Mouse (Mus musculus) embryonic facial prominence, embryonic 13.5 days (tissue): ENCODE results near the gene Pdlim7. TPM values are rescaled to one million over a fixed set of nuclear protein-coding genes. Genes with fewer than 3 reads are reported as not detected.

Source experiments
- ATAC-seq: fragments of 200-750 bp; cut with Nextera tagmentation; 2 replicates; pipeline ENCODE4 v1.8.0; 2017; ENCODE audit warnings: low read depth; ENCODE audit not compliant: insufficient number of reproducible peaks, insufficient read depth, low FRiP score, low TSS enrichment
- H3K27ac ChIP-seq: fragments of 300-500 bp; sonication (generic); 2 replicates; pipeline ENCODE4 v1.5.1; 2015; ENCODE audit warnings: moderate library complexity, mild to moderate bottlenecking, inconsistent platforms
- H3K27me3 ChIP-seq: fragments of 300-500 bp; sonication (generic); 2 replicates; pipeline ENCODE4 v1.6.1; 2015; ENCODE audit warnings: mild to moderate bottlenecking, inconsistent platforms
- H3K36me3 ChIP-seq: fragments of 300-500 bp; sonication (generic); 2 replicates; pipeline ENCODE4 v1.6.1; 2015; ENCODE audit warnings: mild to moderate bottlenecking, inconsistent platforms
- H3K4me1 ChIP-seq: fragments of 300-500 bp; sonication (generic); 2 replicates; pipeline ENCODE4 v1.6.1; 2015; ENCODE audit warnings: inconsistent platforms
- H3K4me2 ChIP-seq: fragments of 300-500 bp; sonication (generic); 2 replicates; pipeline ENCODE4 v1.6.1; 2015; ENCODE audit warnings: moderate library complexity, mild to moderate bottlenecking, inconsistent platforms
- H3K4me3 ChIP-seq: fragments of 300-500 bp; sonication (generic); 2 replicates; pipeline ENCODE4 v1.5.1; 2015; ENCODE audit warnings: mild to moderate bottlenecking, inconsistent platforms
- H3K9ac ChIP-seq: fragments of 300-500 bp; sonication (generic); 2 replicates; pipeline ENCODE4 v1.6.1; 2015; ENCODE audit warnings: mild to moderate bottlenecking, inconsistent platforms
- H3K9me3 ChIP-seq: fragments of 300-500 bp; sonication (generic); 2 replicates; pipeline ENCODE4 v1.6.1; 2016; ENCODE audit warnings: inconsistent platforms
- WGBS: fragments of 180-500 bp; shearing (Covaris S2); methylation state at CpG from one replicate; pipeline ENCODE4 v1.1.7; 2015; ENCODE audit warnings: mixed read lengths; 5-methylcytosine and 5-hydroxymethylcytosine counted together
- polyA plus RNA-seq: library from polyadenylated mRNA; unstranded; fragments of >200 nt; fragmentation: Nextera tagmentation; extraction: Ambion mirVana; gene quantifications from 2 replicates; pipeline ENCODE4 v1.2.1, GENCODE M21; 2015

The Pdlim7 gene
- polyA plus RNA-seq, 1 experiment from 2014 or later = 119 TPM

GRCm38 (mm10) chr13:55498906-55499305, 14.6 kb downstream of the Pdlim7 start:
- no peaks in the 10 kb centered on the region for H3K27me3 ChIP-seq
- peaks cover 66% of the 10 kb centered on the region for H3K36me3 ChIP-seq
- no peaks in the 10 kb centered on the region for H3K9me3 ChIP-seq
- no peak overlapping the region for H3K4me3 ChIP-seq
- H3K27ac ChIP-seq = no peak overlapping the region
- no peak overlapping the region for H3K9ac ChIP-seq
- peaks cover 22% of the 10 kb centered on the region for H3K4me1 ChIP-seq
- WGBS = 68% methylated on average over 11 of the region's 11 CpGs
- ATAC-seq = no peak
- no peak overlapping the region for H3K4me2 ChIP-seq

GRCm38 (mm10) chr13:55496661-55497060, 16.8 kb downstream of the Pdlim7 start:
- H3K4me1 ChIP-seq = peaks cover 22% of the 10 kb centered on the region

GRCm38 (mm10) chr13:55495702-55496101, 17.8 kb downstream of the Pdlim7 start:
- no peaks in the 10 kb centered on the region for H3K27me3 ChIP-seq
- H3K27ac ChIP-seq = no peak overlapping the region
- H3K4me3 ChIP-seq = no peak overlapping the region
- no peak for ATAC-seq
- WGBS = 29% methylated on average over 4 of the region's 4 CpGs
- peaks cover 22% of the 10 kb centered on the region for H3K4me1 ChIP-seq
- 0 out of 2 replicates have a peak overlapping the region, but pooled peaks have one; percentile 11 for H3K9ac ChIP-seq
- no peak overlapping the region for H3K4me2 ChIP-seq
- H3K36me3 ChIP-seq = peaks cover 34% of the 10 kb centered on the region
- H3K9me3 ChIP-seq = no peaks in the 10 kb centered on the region

More at GRCm38 (mm10) chr13:55496661-55497060, 16.8 kb downstream of the Pdlim7 start:
- no peak overlapping the region for H3K27ac ChIP-seq
- H3K9ac ChIP-seq = no peak overlapping the region
- no peak for ATAC-seq
- H3K36me3 ChIP-seq = peaks cover 43% of the 10 kb centered on the region
- WGBS = 91% methylated on average over 6 of the region's 6 CpGs
- no peak overlapping the region for H3K4me3 ChIP-seq
- no peaks in the 10 kb centered on the region for H3K27me3 ChIP-seq
- H3K4me2 ChIP-seq = no peak overlapping the region
- no peaks in the 10 kb centered on the region for H3K9me3 ChIP-seq

GRCm38 (mm10) chr13:55494883-55495621, 18.4 kb downstream of the Pdlim7 start:
- H3K36me3 ChIP-seq = peaks cover 27% of the 10 kb centered on the region
- no peaks in the 10 kb centered on the region for H3K27me3 ChIP-seq
- ATAC-seq = no peak
- H3K4me1 ChIP-seq = peaks cover 22% of the 10 kb centered on the region
- 25% methylated on average over 18 of the region's 18 CpGs for WGBS
- H3K4me3 ChIP-seq = no peak overlapping the region
- no peak overlapping the region for H3K9ac ChIP-seq
- no peaks in the 10 kb centered on the region for H3K9me3 ChIP-seq
- H3K27ac ChIP-seq = no peak overlapping the region
- H3K4me2 ChIP-seq = no peak overlapping the region

- no peak overlapping the region for H3K27ac ChIP-seq
- H3K9ac ChIP-seq = 0 out of 2 replicates have a peak overlapping the region, but pooled peaks have one; percentile 27
- 18% methylated on average over 2 of the region's 2 CpGs for WGBS
These were observed 19.2 kb downstream of the Pdlim7 start for GRCm38 (mm10) chr13:55494257-55494656.

GRCm38 (mm10) chr13:55487578-55488498, 25.6 kb downstream of the Pdlim7 start, which contains the start of gene Dbn1:
Dbn1 (minus strand) TSS chr13:55488111.
- no peaks in the 10 kb centered on the region for H3K27me3 ChIP-seq
- peak within 1 kb of the TSS; percentile 94 for H3K4me2 ChIP-seq
- 1% methylated on average over 73 of the region's 83 CpGs for WGBS
- peaks cover 7% of the 10 kb centered on the region for H3K36me3 ChIP-seq
- peak within 1 kb of the TSS; percentile 100 for H3K4me3 ChIP-seq
- ATAC-seq = peak; percentile 69
- peak within 1 kb of the TSS; percentile 92 for H3K27ac ChIP-seq
- peaks cover 42% of the 10 kb centered on the region for H3K4me1 ChIP-seq
- H3K9me3 ChIP-seq = no peaks in the 10 kb centered on the region
- peak within 1 kb of the TSS; percentile 100 for H3K9ac ChIP-seq

More at GRCm38 (mm10) chr13:55494257-55494656, 19.2 kb downstream of the Pdlim7 start:
- ATAC-seq = no peak
- no peak overlapping the region for H3K4me3 ChIP-seq
- no peaks in the 10 kb centered on the region for H3K9me3 ChIP-seq
- peaks cover 22% of the 10 kb centered on the region for H3K4me1 ChIP-seq
- no peaks in the 10 kb centered on the region for H3K27me3 ChIP-seq
- H3K36me3 ChIP-seq = peaks cover 21% of the 10 kb centered on the region
- no peak overlapping the region for H3K4me2 ChIP-seq

GRCm38 (mm10) chr13:55486916-55487577, 26.4 kb downstream of the Pdlim7 start:
- H3K27me3 ChIP-seq = no peaks in the 10 kb centered on the region
- peaks cover 15% of the 10 kb centered on the region for H3K36me3 ChIP-seq
- no peaks in the 10 kb centered on the region for H3K9me3 ChIP-seq
- peak overlapping the region; percentile 100 for H3K4me3 ChIP-seq
- peak overlapping the region; percentile 94 for H3K4me2 ChIP-seq
- peaks cover 42% of the 10 kb centered on the region for H3K4me1 ChIP-seq
- peak; percentile 30; the same call in 1 of the 2 replicates for ATAC-seq
- peak overlapping the region; percentile 100 for H3K9ac ChIP-seq
- H3K27ac ChIP-seq = peak overlapping the region; percentile 92
- under 1% methylated on average over 29 of the region's 29 CpGs for WGBS

- peak overlapping the region; percentile 92; the same call in 1 of the 2 replicates for H3K27ac ChIP-seq
- H3K4me3 ChIP-seq = peak overlapping the region; percentile 100
- H3K27me3 ChIP-seq = no peaks in the 10 kb centered on the region
- peaks cover 23% of the 10 kb centered on the region for H3K36me3 ChIP-seq
- ATAC-seq = no peak
- no peaks in the 10 kb centered on the region for H3K9me3 ChIP-seq
- 39% methylated on average over 14 of the region's 14 CpGs for WGBS
- peak overlapping the region; percentile 100 for H3K9ac ChIP-seq
- peak overlapping the region; percentile 94 for H3K4me2 ChIP-seq
- peaks cover 42% of the 10 kb centered on the region for H3K4me1 ChIP-seq
These were observed 27.3 kb downstream of the Pdlim7 start for GRCm38 (mm10) chr13:55486029-55486794.

- peaks cover 42% of the 10 kb centered on the region for H3K4me1 ChIP-seq
- H3K4me3 ChIP-seq = peak overlapping the region; percentile 100
- no peak overlapping the region for H3K27ac ChIP-seq
- H3K9me3 ChIP-seq = no peaks in the 10 kb centered on the region
- no peaks in the 10 kb centered on the region for H3K27me3 ChIP-seq
- H3K9ac ChIP-seq = peak overlapping the region; percentile 100
- 23% methylated on average over 7 of the region's 7 CpGs for WGBS
- H3K36me3 ChIP-seq = peaks cover 40% of the 10 kb centered on the region
- ATAC-seq = no peak
- peak overlapping the region; percentile 94 for H3K4me2 ChIP-seq
These were observed 28.9 kb downstream of the Pdlim7 start for GRCm38 (mm10) chr13:55484520-55485088.

GRCm38 (mm10) chr13:55483593-55483992, 29.9 kb downstream of the Pdlim7 start:
- 42% methylated on average over 15 of the region's 15 CpGs for WGBS
- H3K36me3 ChIP-seq = peaks cover 50% of the 10 kb centered on the region
- H3K4me2 ChIP-seq = peak overlapping the region; percentile 94
- peaks cover 42% of the 10 kb centered on the region for H3K4me1 ChIP-seq
- no peak overlapping the region for H3K4me3 ChIP-seq
- no peak for ATAC-seq
- peak overlapping the region; percentile 51 for H3K9ac ChIP-seq
- H3K27ac ChIP-seq = no peak overlapping the region
- H3K9me3 ChIP-seq = no peaks in the 10 kb centered on the region
- no peaks in the 10 kb centered on the region for H3K27me3 ChIP-seq
